Mouse (Mus musculus): ENCODE results near the gene P4ha1.
"Not testable (repeated sequence)": the region's sequence is repeated elsewhere in the genome, so short reads cannot be mapped to it uniquely, and the experiment has no call there.

Gene P4ha1

DNA sequence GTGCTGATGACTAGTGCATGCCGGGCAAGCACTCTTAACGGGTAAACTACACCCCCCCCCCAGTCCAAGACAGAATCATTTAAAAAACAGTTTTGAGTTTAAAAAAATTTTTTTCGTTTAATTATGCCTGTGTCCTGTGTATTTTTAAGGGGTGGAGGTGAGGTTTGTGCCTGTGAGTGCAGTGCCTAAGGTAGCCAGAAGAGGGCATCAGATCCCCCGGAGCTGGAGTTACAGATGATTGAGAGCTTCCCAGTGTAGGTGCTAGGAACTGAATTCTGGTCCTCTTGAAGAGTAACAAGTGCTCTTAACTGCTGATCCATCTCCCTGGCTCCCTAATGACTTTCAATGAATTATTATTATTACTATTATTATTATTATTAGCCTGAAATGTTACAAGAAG lies 55.6 kb downstream of the P4ha1 start:
- no peak for DNase-seq

DNA sequence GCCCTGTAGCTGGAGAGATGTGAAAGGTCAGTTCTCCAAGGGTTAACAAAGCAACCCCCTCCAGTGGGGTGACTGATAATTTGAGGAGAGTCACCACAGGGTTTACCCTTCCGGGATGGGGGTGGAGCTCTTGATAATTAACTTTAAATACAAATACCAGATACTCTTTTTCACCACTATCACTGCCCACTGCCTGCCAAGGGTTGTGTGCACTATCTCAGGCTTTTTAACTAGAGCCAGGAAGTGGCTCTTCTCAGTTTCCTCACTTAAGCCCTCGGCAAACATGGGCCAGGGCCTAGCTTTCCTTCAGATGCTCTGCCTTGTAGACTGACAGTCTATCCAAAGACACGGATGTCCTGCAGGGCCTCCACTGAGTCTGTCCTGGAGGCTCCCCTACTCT lies 56.8 kb downstream of the P4ha1 start:
- DNase-seq, result no peak

DNA sequence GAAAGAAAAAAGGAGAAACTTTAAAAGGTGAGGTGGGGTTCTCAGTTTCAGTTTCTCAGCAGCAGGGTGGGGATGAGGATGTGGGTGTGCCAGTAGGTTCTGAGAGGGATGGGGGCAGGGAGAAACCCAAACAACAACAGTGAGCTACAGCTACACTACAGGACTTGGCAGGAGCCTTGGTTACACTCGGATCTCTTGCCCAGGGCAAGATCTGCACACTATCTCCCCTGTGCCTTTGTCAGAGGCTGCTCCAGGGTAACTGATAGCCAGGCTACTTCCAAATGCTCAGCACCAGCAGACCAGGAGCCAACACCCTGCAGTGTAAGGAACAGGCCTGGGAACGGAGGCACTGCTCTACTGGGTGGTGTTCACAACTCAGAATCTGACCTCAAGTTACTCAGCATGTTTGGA lies 57.3 kb downstream of the P4ha1 start:
- no peak for DNase-seq

DNA sequence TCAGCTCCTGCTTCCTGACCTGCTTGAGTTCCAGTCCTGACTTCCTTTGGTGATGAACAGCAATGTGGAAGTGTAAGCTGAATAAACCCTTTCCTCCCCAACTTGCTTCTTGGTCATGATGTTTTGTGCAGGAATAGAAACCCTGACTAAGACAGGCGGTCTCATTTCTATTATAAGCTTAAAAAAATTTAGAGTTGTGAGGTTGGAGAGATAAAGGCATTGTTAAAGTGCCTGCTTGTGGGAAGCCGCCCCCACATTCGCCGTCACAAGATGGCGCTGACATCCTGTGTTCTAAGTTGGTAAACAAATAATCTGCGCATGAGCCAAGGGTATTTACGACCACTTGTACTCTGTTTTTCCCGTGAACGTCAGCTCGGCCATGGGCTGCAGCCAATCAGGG lies 58.5 kb downstream of the P4ha1 start:
- not testable (repeated sequence) for DNase-seq

DNA sequence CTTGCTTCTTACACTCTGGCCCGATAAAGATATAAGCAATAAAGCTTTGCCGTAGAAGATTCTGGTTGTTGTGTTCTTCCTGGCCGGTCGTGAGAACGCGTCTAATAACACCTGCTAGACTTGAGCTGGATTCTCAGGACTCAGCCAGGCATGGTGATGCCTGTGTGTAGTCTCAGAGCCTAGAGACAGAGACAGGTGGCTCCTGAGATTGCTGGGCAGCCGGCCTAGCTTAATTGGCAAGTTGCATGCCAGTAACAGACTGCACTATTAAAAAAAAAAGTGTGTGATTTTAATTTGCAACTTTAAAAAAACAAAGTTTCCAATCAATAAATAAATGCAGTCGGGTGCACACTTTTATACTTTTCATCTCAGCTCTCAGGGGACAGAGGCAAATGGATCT lies 63.9 kb downstream of the P4ha1 start:
- no peak for DNase-seq

DNA sequence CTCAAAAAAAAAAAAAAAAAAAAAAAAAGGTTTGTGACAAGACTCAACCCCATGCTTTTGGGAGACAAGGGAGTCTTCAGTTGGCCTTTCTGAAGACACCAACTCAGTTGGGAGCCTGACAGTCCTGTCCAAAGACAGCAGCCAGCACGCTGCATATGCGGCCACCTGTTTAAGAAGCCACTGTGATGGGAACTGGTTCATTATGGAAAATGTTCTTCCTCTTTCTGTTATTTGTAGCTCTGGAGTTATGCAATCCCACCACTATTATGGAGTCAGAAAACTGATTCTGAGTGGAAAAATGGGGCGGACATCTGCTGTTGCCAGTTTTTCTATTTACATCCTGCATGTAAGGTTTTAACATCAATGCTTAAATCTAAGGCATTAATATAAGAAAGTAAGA lies 66.6 kb downstream of the P4ha1 start:
- no peak for DNase-seq

DNA sequence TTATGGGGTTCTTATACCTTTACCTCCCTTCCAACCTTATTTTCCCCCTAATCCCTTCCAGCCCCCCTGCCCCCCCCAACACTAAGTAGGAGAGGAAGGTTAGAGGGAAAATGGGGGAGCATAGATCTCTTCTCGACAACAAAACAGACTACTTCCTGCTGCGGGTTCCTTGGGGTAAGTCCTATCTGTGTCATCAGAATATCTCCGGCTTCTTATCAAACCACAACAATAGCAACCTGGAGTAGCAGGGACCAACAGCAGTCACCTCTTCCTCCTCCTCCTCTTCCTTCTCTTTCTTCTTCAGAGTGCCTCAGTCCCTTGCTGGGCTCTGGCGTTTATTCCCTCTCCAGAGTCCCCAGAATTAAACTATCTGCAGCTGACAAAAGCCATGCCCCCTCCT lies 68.8 kb downstream of the P4ha1 start:
- DNase-seq, result no peak

DNA sequence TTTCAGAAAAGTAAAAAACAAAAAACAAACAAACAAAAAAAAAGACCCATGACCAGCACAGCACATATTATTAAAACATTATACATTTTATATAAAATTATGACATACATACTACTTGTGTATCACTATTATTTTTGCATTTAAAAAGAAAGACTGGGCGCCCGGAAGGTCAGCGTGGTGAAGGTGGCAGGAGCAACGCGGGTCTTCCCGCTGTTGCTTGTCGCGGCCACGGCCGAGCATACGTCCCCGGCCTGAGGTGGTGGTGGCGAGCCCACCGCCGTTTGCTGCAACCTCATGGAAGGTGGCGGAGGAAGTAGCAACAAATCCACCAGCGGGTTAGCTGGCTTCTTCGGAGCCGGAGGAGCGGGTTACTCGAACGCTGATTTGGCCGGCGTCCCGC lies 72.4 kb downstream of the P4ha1 start, which contains the start of gene Gm10273:
TSS of gene Gm10273 (plus strand) at position 172 of the 400 bp plus-strand sequence.
- DNase-seq, result not testable (repeated sequence)

DNA sequence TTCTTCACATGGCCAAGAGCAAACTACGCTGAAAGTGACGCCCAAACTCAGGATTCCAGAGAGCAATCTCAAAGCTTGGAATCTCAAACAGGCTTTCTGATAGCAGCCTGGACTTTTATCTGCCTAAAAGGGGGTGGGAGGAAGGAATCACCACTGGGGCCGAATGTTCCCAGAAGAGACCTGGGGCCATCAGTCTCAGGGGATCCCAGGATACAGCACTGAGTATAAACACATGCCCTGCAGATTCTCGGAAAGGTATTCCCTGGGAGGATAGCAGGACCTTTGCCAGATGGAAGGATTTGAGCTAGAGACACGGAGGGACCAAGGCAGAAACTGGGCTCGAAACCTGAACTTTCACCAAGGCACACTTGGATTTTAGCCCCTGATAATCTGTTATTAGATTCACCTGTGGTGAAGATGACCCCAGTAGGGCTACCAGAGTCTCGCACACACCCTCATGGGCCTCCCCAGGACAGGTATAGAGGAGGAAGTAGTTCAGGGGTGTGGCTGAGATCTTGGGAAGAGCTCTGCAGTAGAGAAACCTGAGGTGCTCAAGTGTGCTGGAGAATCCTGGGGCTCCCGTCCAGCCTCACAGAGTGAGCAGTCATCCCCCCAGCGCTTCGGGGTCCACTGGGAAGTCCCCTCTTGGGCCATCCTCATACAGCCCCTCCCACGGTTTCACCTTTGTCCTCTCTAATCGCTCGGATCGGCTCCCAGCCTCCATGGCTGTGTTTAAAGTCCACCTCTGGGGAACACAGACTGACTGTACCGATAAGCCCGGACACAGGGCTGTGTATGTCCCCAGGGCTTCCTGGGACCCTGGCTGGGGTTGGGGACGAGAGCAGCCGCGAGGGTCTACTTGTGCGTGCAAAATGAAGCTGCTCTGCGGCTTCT lies 80.0 kb downstream of the P4ha1 start, which contains the start of gene Pla2g12b:
TSS of gene Pla2g12b (plus strand) at position 762 of the 894 bp plus-strand sequence.
- no peak for DNase-seq

DNA sequence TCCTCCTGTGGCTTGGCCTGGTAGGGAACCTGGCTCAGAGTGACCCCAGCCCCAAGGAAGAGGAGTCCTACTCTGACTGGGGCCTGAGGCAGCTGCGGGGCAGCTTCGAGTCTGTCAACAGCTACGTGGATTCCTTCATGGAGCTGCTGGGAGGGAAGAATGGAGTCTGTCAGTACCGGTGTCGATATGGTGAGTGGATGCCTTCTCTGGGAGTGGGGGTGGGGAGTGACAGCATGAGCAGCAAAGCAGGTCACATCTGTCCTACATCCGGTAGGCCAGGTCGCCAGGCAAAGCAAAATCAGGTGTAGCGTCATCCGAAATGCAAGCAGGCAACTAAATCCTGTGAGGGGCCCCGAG lies 80.7 kb downstream of the P4ha1 start:
- DNase-seq, result no peak

DNA sequence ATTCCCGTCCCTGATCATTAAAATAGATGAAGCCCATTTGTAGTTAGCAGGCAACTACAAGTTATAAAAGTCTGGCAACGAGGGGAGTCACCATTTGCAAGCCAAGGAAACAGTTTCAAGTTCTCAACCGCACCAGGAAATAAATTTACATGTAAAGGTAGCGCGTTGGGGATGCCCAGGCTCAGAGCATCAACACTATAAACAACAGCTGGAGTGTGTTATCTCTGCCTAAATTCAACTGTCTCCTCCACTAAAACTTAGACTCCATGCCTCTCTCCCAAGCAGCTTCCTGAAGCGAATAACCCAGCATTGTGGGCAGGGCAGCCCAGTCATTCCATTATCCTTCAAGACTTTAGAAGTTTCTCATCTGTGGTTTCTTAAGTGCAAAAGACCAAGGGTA lies 85.4 kb downstream of the P4ha1 start:
- no peak for DNase-seq

DNA sequence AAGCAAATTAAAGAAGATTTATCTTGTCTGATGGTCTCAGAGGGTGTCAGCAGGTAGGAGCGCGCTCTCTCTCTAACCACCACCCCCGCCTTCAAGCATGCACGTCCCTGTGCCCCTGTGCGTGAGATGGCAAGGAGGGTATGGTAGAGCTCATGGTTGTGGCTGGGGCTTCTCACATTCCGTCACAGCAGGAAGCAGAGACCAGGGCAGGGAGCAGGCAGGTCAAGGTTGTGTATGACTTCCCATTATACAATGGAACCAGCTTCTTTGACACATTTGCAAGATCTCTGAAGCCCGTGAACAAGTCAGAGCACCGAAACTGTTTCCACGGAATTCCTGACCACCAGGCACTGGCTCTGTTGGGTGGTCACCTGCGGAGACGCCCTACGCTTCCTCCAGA lies 87.2 kb downstream of the P4ha1 start:
- no peak for DNase-seq

DNA sequence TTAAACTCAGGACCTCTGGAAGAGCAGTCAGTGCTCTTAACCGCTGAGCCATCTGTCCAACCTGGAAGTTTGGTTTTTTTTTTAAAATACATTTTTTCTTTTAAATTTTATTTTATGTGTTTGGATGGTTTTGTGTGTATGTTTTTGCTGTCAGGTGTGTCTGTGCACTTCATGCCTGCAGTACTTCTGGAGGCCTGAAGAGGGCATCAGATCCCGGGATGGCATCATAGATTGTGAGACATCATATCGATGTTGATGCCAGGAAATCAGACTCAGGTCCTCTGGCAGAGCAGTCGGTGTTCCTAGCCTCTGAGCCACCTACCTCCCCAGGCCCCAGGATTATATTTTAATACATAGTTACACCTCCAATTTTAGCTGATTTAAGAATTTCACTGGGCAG lies 90.6 kb downstream of the P4ha1 start:
- no peak for DNase-seq

DNA sequence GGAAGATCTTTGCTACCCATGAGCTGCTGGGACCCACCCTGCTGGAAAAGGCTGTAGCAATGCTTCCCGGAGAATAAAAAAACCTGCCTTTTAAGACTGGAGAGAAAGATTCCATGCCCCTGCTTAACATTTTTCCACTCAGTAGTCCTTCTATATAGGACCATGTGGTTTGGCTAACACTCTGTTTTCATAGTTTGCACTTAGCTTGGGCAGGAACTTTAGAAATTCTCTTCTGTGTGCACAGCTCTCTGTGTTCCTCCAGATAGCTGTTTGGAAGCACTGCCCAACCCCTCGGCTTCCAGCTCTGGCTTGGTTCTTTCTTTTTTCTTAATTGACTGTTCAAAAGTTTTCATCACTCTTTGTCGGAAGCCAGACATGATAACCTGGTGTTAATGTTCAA lies 93.5 kb downstream of the P4ha1 start:
- no peak for DNase-seq

DNA sequence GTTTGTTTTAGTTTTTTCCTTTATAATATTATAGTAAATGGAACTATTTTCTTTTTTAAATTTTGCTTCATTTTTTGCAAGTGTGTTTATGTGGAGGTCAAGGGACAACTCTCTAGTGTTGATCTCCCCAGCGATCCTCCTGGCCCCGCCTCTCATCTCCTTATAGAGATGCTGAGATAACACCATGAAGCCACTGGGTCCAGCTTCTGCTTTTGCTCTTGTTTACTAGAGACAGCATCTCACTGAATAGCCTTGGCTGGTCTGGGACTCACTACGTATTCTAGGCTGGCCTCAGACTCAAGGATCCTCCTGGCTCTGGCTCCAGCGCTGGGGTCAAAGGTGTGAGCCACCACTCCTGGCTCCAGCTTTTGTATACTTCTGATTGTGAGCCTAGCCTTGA lies 96.4 kb downstream of the P4ha1 start:
- DNase-seq, result no peak

Data from kidney, postnatal 36 days (tissue).